Mouse (Mus musculus) urinary bladder, postnatal 25 days (tissue): Measurements from ENCODE around the gene Blm.

Source experiments
- DNase-seq: peaks from one replicate; pipeline ENCODE4 v3.0.0; 2022; ENCODE audit warnings: low spot score

Blm gene

DNA sequence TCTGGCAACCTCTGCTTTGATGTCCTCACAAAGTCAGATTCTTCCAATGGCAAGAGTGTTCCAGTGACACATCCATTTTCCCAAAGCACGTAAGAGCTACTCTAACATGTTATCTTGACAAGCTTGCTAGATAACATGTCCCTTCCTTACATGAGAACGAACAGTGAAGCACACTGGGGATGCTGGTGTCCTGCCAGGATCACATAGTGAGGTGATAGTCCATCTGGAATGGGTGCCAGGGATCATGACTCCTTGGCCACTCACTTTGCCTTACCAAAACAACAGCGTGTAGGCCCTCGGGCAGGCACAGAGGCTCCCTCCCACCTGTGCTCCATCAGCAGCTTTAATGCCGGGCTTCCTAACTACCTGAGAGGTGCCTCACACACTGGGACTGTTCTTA is 74.7 kb downstream of the Blm start:
- DNase-seq: no peak

- DNase-seq: no peak
These were observed 77.0 kb downstream of the Blm start for GRCm38 (mm10) chr7:80457831-80458343.

DNA sequence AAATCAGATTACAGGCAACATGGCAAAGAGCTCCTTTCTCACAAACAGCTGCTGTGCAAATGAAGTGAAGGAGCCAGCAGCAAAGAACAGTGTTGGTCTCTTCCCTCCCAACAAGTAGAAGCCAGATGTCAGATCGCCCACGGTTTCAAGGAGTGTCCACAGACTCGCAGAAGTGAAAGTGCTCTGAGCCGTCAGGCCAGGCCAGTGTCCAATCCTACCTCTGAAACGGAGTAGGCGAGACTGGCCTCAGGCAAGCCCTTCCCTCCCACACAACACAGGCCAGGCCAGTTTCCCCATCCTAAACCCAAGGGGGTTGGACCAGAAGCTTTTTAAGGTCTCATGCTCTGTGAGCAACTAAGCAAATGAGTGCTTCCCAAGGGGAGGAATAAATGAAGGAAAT is 77.7 kb downstream of the Blm start:
- DNase-seq: peak; percentile 34

DNA sequence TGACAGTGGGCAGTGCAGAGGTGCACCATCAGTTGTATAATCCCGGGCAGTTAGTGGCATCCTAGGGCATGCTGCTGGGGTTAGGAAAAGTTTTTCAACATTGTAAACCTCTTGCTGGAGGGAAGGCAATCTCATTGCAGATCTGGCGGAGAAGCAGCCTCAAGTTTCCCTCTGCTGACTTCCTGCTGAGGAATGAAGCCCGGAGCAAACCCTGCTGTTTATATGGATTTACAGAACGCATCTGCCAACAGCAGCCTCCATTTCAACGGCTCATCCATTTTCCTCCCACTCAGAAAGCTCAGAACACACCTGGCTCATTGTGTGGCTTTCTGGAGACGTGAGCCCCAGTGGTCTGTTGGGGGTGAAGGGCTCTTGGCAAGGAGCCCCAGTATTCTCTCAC is 78.6 kb downstream of the Blm start:
- DNase-seq: no peak

- no peak for DNase-seq
These were observed 79.3 kb downstream of the Blm start for GRCm38 (mm10) chr7:80455505-80456160.

DNA sequence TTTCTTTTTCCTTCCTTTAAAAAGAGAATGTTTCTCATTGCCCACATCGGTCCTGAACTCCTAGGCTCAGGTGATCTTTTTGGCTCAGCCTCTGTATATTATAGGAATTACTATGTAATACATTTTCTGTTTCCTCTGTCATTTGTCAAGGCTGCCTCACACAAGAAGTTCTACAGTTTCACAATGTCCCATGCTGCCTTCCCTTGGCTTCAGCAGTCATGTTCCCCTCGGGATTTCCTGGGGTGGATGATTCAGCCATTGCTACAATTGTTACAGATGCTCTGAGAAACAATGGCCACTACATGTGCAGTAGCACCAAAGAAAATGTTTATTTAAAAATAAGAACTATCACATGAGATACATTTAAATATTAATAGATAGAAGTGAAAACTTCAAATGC is 80.1 kb downstream of the Blm start:
- DNase-seq: no peak

GRCm38 (mm10) chr7:80453997-80454396 is 80.9 kb downstream of the Blm start:
- DNase-seq: no peak

GRCm38 (mm10) chr7:80453121-80453520 is 81.8 kb downstream of the Blm start:
- no peak for DNase-seq

GRCm38 (mm10) chr7:80452241-80452640 is 82.7 kb downstream of the Blm start:
- DNase-seq: no peak

DNA sequence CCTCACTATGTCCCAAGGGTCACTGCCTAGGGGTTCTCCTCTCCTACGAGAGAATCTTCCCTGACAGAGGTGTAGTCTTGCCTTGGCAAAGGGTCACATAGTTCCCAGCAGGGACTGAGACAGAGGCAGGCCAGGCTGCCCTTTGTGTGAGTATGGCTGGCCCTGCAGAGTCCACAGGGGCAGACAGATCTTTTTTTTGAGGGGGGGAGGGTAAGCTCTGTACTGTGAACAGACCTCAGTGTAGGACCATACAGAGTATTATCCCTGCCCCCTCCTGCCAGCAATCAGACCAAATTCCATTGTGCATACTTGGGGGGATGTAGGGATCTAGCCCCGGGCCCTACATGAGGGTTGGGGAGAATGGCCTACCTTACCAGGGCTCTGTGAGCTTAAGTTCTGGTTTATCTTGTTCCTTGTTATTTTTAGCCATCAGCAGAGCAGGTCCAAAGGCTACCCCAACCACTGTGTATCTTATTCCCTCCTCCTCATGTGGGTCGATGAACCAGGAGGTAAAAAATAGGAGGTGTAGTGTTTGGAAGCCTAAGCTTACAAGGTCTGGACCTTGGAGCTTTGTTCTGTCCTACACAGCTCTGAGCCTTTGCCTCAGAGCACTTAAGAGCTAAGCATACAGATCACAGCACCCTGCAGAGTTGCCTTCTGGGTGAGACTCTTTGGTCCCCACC is 83.2 kb downstream of the Blm start:
- no peak for DNase-seq

- no peak for DNase-seq
These were observed 84.6 kb downstream of the Blm start for GRCm38 (mm10) chr7:80450354-80450753.

DNA sequence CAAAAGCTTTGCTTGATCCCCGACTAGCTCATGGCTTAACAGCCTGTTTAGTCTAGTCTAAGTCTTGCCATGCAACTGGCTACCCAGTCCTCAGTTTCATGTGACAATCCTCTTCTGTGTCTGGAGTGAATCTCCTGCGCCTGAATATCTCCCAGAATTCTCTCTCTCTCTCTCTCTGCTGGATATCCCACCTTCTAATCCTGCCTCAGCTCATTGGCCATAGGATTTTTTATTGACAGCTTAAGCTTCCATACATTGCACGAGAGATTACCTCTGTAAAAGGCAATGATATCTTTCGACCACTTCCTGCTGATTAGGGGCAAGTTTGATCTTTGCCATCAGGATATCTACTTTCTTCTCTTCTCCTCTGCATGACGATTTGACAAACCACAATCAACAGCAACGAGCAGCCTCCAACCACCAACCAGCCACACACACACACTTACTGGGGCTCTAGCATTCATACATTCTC is 85.3 kb downstream of the Blm start:
- DNase-seq: no peak

GRCm38 (mm10) chr7:80447336-80447735 is 87.6 kb downstream of the Blm start:
- no peak for DNase-seq

DNA sequence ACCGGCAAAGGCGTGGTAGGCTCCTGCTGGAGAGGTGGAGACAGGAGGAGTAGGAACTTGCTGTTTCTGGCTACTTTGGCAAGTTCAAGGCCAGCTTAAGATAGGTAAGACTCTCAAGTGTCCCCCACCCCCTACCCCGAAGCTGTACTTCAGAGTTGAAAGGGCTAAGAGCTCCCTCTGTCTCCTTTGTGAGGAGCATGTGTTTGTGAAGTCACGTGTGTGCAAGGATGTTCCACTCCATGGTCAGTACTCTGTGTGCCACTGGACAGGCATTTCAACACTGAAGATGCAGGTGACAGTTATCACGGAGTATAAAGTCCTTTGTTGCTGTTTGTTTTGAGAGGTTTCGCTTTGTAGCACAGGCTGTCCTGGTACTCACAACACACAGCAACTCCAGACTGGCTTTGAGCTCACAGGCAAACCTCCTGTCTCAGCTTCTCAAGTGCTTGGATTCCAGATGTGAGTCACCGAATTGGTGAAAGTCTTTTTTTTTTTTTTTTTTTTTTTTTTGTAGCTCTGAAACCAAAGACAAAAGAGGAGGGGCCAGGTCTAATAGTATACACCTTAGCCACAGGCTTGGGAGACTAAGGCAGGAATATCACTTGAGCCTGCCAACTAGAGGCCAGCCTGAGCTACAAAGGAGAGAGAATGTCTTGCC is 88.6 kb downstream of the Blm start:
- DNase-seq: no peak

DNA sequence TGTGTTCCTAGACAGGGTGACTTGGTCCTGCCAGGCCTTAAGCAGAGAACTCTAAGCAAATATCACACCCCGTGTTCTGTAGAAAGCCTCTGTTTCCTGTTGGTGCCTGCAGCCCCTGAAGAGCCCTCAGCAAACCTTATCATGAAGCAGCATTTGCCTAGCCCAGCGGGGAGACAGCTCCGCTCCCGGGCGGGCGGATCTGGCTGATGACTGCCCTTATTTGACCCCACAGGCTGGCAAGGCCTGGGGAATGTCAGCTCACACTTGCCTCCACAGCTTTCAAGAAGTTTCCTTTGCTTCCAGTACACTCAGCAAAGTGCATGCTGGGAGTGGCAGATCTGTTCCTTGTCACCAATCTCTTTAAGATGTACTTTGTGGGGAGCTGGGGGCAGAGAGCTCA is 89.4 kb downstream of the Blm start:
- DNase-seq: no peak

DNA sequence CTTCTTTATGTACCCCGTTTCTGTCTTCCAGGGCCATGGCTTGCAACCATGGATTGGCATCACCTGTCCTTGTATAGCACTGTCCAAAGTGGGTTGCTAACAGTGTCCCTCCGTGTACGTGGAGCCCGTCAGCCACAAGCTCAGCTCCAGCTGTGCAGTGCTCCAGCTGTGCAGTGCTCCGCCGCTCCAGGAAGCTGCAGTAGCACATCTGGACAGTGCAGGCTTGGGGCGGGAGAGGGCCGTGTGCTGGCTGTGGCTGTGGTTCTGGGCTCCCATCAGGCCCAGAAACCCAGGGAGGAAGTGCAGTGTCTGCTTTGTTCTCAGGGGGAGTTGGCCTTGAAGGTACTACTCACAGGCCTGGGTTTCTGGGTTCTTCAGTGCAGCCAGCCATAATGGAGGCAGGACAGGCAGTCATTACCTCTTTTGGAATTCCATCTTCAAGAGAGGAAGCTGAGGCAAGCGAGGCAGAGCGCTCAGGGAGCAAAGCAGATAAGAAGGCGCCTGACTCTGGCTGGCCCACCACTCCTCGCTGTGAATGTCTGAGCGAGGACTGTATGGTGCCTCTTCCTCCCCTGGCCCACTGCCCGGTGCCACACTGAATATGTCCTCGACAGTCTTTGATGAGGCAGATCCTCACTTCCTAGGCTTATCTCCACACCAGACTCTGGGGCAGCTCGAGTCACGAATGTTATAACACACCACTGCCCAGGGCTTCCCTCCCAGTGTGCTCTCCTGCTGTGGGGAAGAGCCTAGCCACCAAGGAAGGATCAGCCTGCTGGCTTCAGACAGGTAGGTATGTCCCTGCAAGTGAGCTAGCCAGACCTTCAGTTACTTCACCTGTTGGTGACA is 90.3 kb downstream of the Blm start:
- DNase-seq: no peak

DNA sequence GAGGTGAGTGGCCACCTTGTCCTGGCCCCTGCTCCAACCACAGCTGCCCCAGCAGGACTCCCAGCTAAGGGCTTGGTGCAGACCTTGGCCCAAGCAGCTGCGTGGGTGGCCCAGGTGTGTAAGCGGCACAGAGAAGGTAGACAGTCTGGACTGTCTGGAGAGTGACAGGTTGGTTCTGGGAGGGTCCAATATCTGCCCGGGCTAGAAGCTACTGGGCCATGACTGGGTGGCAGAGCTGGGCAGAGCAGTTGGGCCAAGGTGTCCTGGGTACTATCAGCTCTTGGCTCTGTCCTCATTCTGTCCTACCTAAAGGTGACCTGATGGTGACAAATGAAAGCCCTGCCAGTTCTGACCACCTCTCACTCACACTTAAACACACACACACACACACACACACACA is 91.8 kb downstream of the Blm start:
- DNase-seq: no peak

GRCm38 (mm10) chr7:80441986-80442904 is 92.7 kb downstream of the Blm start:
- DNase-seq: no peak

DNA sequence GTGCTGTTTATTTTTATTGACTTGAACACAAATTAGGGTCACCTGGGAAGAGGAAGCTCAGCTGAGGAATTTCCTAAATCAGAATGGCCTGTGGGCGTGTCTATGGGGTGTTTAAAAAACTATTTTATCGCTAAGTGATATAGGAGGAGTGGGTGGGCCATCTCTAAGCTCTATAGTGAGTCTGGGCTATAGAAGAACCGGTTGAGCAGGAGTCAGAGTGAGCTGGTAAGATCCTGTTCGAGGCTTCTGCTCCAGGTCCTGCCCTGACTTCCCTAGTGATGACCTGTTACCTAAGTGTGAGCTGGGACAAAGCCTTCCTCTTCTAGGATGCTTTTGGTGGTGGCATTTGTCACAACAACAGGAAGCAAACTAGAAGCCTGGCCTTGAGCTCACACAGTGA is 94.2 kb downstream of the Blm start:
- no peak for DNase-seq

- DNase-seq: peak; percentile 20
These were observed 95.0 kb downstream of the Blm start for GRCm38 (mm10) chr7:80439789-80440488.
